Mouse (Mus musculus) ES-E14 (cell line): Measurements from ENCODE around the gene Cenpa. TPM values are rescaled to one million over a fixed set of nuclear protein-coding genes. Genes with fewer than 3 reads are reported as not detected.
"Not testable (repeated sequence)": the region's sequence is repeated elsewhere in the genome, so short reads cannot be mapped to it uniquely, and the experiment has no call there.

Experiments used
- DNase-seq: peaks from one replicate; pipeline ENCODE4 v3.0.0-alpha.2; 2013; ENCODE audit warnings: low read depth, low spot score
- H3K27ac ChIP-seq: 2 replicates; pipeline ENCODE4 v1.5.1; 2012; ENCODE audit warnings: low read depth, mild to moderate bottlenecking, low read length, moderate library complexity, mixed read lengths; ENCODE audit not compliant: poor library complexity, insufficient read depth, severe bottlenecking
- H3K36me3 ChIP-seq: 2 replicates; pipeline ENCODE4 v1.6.1; 2012; ENCODE audit warnings: mild to moderate bottlenecking, low read length, moderate library complexity, mixed read lengths; ENCODE audit not compliant: control insufficient read depth, poor library complexity, insufficient read depth, severe bottlenecking
- H3K4me1 ChIP-seq, 2 experiments: fragments of 150-350 bp in 1 of 2; sonication (generic) in 1 of 2; 2 replicates each; pipeline ENCODE4 v1.6.1; 2012; ENCODE audit warnings: low read length in 2 of 2, mild to moderate bottlenecking in 1 of 2, mixed read lengths in 1 of 2; ENCODE audit not compliant: control insufficient read depth in 2 of 2, insufficient read depth in 2 of 2, poor library complexity in 1 of 2
- H3K4me3 ChIP-seq, 2 experiments: fragments of 150-350 bp in 1 of 2; sonication (generic) in 1 of 2; 2 replicates each; pipeline ENCODE4 v1.5.1; 2012; ENCODE audit warnings: low read length in 2 of 2, low read depth in 1 of 2, mild to moderate bottlenecking in 1 of 2, mixed read lengths in 1 of 2; ENCODE audit not compliant: insufficient read depth in 1 of 2, poor library complexity in 1 of 2, severe bottlenecking in 1 of 2
- H3K9ac ChIP-seq: 2 replicates; pipeline ENCODE4 v1.6.1; 2012; ENCODE audit warnings: low read depth, mild to moderate bottlenecking, low read length, mixed read lengths; ENCODE audit not compliant: poor library complexity, insufficient read depth, severe bottlenecking
- H3K9me3 ChIP-seq: fragments of 150-350 bp; sonication (generic); 2 replicates; pipeline ENCODE4 v1.6.1; 2012; ENCODE audit warnings: low read depth, mild to moderate bottlenecking, low read length; ENCODE audit not compliant: control insufficient read depth, insufficient read depth
- CHD2 ChIP-seq: IDR thresholded peaks from 2 replicates; pipeline ENCODE4 v1.6.1; 2014; ENCODE audit warnings: mild to moderate bottlenecking, low read depth, low read length, inconsistent platforms
- HCFC1 ChIP-seq: IDR thresholded peaks from 2 replicates; pipeline ENCODE4 v1.6.1; 2012; ENCODE audit warnings: low read length, inconsistent platforms, borderline replicate concordance; ENCODE audit not compliant: insufficient read depth
- MAFK ChIP-seq: IDR thresholded peaks from 2 replicates; pipeline ENCODE4 v1.6.1; 2014; ENCODE audit warnings: mild to moderate bottlenecking, low read depth, low read length, inconsistent platforms; ENCODE audit not compliant: insufficient read depth
- ZC3H11A ChIP-seq: IDR thresholded peaks from 2 replicates; pipeline ENCODE4 v1.6.1; 2012; ENCODE audit warnings: low read depth, mild to moderate bottlenecking, inconsistent platforms, low read length, borderline replicate concordance
- ZNF384 ChIP-seq: IDR thresholded peaks from 2 replicates; pipeline ENCODE4 v1.6.1; 2012; ENCODE audit warnings: low read depth, low read length, inconsistent platforms
- in situ Hi-C, 2 experiments: fragments of 600-800 bp; cut with MboI; formaldehyde crosslinking; loops; one replicate each; pipeline ENCODE4 v1.15.1; 2025; ENCODE audit warnings: low sequenced_read_pairs in 2 of 2, inconsistent platforms in 1 of 2; ENCODE audit not compliant: unreplicated experiment in 2 of 2
- total RNA-seq: library from RNA; depleted of rRNA; stranded (reverse); fragments of 300-350 nt; gene quantifications from 2 replicates; pipeline ENCODE4 v1.2.3, GENCODE M21; 2012

Cenpa gene
- total RNA-seq, 1 experiment = 102 TPM

DNA sequence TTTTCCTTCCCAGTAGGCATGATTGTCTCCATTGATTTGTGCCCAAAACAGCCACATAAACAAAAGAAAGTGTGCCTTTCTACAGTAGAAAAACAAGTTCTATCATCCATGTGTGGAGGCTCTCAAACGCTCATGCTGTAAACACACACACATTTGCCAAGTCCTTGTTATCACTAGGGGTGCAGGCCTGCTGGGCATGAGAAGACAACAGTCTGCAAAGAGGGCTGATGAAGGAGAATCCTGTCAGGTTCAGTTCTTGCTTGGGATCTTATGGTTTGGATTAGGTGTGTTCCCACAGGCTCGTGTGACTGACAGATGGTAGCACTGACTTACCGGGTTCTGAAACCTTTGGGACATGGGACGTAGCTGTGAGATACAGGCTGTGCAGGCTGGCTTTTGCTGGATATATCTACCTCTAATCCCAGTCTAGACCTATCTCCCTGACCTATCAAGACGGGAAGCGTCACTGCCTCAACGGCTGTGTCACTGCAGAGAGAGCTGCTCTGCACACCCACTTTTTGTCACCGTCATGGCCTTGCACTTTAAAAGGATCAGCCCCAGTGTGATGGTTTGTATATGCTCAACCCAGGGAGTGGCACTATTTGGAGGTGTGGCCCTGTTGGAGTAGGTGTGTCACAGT is 33.9 kb downstream of the Cenpa start:
- Histone ChIP-seq H3K9me3 (no peaks in the 10 kb centered on the region), H3K4me1 (no peaks in the 10 kb centered on the region), H3K9ac (no peak overlapping the region), H3K27ac (no peak overlapping the region), H3K4me3 (no peak overlapping the region), H3K36me3 (no peaks in the 10 kb centered on the region)
- no peak for TF ChIP-seq ZNF384
- no peak for DNase-seq
- in situ Hi-C loops = no loop called here

- in situ Hi-C loops, DNase-seq, H3K4me3 ChIP-seq: not testable (repeated sequence)
Observed at GRCm38 (mm10) chr5:30701373-30701772, 34.8 kb downstream of the Cenpa start.

DNA sequence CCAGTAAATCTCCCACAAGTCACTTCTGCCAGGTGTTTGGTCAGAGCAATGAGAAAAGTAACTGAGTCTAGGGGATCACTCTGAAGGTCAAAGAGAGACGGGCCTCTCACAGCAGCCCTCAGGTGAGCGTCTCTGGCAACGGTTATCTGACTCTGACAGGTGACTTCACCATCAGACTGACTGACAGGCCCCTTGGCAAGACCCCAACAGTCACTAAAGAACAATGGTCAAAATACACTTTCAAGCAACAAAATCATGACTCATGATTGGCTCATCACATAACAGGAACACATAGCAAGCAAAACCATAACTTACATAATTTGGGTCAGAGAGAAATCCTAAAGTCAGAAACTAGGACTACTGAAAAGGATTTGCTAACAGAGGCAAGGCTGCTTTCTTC is 35.3 kb downstream of the Cenpa start:
- no peak for DNase-seq
- Histone ChIP-seq H3K4me1 (no peaks in the 10 kb centered on the region), H3K27ac (no peak overlapping the region), H3K9me3 (no peaks in the 10 kb centered on the region), H3K36me3 (no peaks in the 10 kb centered on the region), H3K9ac (no peak overlapping the region), H3K4me3 (no peak overlapping the region)
- in situ Hi-C loops = no loop called here
- TF ChIP-seq HCFC1 = no peak
- no peak for TF ChIP-seq MAFK
- no peak for TF ChIP-seq CHD2
- no peak for TF ChIP-seq ZC3H11A

More at GRCm38 (mm10) chr5:30701373-30701772, 34.8 kb downstream of the Cenpa start:
- H3K36me3 ChIP-seq, H3K27ac ChIP-seq, H3K9me3 ChIP-seq, H3K9ac ChIP-seq, H3K4me1 ChIP-seq: not testable (repeated sequence)

DNA sequence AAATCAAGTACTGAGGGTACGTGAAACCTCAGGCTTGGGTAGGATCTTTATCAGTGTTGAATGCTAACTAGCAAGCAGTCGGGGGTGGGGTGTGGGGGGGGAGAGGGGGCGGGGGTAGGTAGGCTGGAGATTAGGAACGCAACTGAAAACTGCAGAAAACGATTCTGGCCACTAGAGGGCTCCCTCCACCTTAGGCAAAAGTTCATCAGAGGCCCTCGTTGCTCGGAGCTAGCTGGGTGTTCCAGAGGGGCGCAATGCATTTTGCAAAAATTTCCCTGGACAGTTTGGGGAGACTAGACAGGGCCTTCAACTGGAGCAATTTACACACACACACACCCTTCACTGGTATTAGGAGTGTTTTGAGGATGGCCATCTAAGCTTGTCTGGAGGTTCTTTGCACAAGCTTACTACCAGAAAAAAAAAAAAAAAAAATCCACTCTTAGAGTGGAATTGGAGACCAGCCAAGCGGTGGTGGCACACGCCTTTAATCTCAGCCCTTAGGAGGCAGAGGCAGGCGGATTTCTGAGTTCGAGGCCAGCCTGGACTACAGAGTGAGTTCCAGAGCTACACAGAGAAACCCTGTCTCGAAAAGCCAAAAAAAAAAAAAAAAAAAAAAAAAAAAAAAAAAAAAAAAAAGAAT is 43.3 kb downstream of the Cenpa start:
- TF ChIP-seq CHD2 (no peak), ZNF384 (no peak), ZC3H11A (peak; percentile 77; the same call in 1 of the 2 replicates), HCFC1 (no peak), MAFK (no peak)
- Histone ChIP-seq H3K9me3 (no peaks in the 10 kb centered on the region), H3K4me3 (no peak overlapping the region), H3K36me3 (no peaks in the 10 kb centered on the region), H3K4me1 (peaks cover 2 to 7% of the 10 kb centered on the region in 2 experiments; a peak in 1 of 4 replicates), H3K9ac (no peak overlapping the region), H3K27ac (no peak overlapping the region)
- in situ Hi-C loops = no loop called here
- peak; percentile 74 for DNase-seq

GRCm38 (mm10) chr5:30710486-30710885 is 43.9 kb downstream of the Cenpa start:
- Histone ChIP-seq H3K27ac (no peak overlapping the region), H3K4me3 (no peak overlapping the region), H3K36me3 (no peaks in the 10 kb centered on the region), H3K9me3 (no peaks in the 10 kb centered on the region), H3K9ac (no peak overlapping the region), H3K4me1 (peaks cover 2 to 7% of the 10 kb centered on the region in 2 experiments; a peak in 1 of 4 replicates)
- in situ Hi-C loops = no loop called here
- no peak for TF ChIP-seq HCFC1
- no peak for TF ChIP-seq ZNF384
- no peak for TF ChIP-seq CHD2
- no peak for TF ChIP-seq MAFK
- no peak for TF ChIP-seq ZC3H11A
- DNase-seq = no peak
